Mouse (Mus musculus) T-helper 2 cell (primary cell): ENCODE measurements at regions not wholly inside any gene's neighbourhood (a gene's known extent, or its start where the extent isn't known, plus 50 kb on each side); places are given as distances from the start of the nearest gene placed in this dataset.

Experiments
- in situ Hi-C: fragments of 300-600 bp; cut with MboI, MseI; formaldehyde crosslinking; loops from one replicate; pipeline ENCODE4 v1.15.1; 2025; ENCODE audit warnings: high pct_unique_total_duplicates

DNA sequence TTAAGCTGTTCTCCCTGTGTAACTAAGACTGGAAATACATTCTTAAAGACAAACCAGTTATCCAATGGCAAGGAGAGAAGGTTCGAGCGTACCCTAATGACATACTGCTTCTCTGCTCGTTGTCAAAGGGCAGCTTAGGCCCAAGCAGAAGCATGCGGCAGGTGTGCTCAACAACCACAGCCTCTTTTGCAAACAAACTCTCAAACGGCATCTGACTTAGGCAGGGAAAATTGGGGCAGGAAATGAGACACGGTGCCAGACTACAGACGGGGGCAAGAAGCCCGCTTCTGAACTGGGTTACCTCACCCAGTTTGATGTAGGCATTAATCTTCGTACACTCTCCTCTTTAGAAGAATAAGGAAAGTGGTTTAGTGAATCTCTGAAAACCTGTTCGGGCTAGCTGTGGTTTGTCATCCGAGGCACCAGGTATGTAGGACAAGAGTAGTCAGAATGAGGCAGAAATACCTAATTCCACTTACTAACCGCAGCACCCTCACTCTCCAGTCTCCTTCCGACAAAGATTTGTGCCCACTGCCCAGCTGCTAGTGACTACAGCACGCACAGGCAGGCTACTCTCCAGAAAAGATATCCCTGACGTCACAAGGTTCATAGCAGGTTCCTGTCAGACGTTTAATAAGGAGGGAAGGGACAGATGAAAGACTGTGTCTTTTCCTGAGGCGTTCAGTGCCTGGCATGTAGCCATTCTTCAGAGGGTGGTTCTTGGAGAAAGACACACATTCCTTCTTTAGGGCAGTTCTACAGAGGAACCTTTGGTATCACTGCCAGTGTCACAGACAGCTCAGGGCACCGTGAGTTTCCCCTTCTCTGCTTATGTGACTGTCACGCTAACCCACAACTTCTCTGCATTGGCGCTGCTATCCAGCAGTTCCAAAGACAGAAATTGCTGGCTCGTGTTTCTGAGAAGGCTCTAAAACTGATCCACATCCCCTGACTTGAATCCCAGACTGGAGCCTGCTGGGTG is 175.8 kb downstream of the Tmx1 start:
- in situ Hi-C loops = no loop called here

DNA sequence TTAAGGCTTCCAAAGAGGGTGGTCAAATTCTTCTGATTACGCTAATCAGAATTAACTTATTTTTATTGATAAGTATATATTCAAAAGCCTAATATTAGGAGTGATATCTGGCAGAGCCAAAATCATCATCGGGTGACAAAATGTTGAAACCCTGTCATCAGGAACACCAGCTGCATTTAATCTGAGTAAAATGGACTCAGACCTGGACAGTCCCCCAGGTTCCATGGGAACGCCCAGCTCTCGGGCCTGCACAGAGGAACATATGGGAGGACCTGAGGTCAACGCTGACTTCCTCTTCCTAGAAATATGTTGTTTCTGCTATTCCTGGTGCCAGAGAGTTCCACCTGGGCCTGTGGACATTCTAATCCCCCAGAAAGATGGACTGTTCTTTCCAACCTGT is 176.5 kb downstream of the Tmx1 start:
- in situ Hi-C loops = no loop called here

DNA sequence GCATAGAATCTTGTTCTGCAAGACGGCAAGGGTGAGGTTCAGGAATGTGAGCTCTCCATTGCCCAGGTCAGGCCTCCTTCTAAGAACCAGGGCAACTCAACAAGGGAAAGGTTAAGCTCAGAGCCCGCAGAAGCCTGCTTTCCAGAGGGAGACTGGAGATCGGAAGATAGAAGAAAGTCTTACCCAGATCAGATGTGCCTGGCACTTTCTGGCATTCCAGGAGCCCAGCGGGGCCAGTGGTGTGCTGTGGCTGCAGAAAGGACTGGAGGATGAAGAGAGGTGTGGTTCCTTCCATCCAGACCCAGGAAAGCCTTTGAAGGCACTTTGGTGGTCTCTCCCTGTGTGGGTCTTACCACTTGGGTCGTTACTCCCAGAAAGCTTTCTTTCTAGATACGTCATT is 178.4 kb downstream of the Tmx1 start:
- in situ Hi-C loops = no loop called here

DNA sequence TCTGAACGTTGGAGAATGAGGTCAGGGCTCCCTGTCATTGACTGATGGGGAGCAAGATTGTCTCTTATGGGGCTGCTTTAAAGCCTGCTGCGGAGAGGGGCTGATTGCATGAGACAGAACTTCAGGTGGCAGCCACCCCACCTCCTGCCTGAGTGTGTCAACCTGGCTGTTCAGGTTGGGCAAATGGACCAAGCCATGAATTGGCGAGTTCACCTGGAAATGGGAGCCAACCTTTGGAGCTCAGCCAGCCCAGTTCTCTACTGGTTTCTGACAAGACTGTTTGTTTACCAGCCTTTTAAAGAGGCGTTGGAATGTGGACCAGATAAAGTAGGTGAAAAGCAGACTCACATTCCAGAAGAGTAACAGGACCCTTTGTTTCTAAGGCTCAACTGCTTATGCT is 180.3 kb downstream of the Tmx1 start:
- in situ Hi-C loops = no loop called here

DNA sequence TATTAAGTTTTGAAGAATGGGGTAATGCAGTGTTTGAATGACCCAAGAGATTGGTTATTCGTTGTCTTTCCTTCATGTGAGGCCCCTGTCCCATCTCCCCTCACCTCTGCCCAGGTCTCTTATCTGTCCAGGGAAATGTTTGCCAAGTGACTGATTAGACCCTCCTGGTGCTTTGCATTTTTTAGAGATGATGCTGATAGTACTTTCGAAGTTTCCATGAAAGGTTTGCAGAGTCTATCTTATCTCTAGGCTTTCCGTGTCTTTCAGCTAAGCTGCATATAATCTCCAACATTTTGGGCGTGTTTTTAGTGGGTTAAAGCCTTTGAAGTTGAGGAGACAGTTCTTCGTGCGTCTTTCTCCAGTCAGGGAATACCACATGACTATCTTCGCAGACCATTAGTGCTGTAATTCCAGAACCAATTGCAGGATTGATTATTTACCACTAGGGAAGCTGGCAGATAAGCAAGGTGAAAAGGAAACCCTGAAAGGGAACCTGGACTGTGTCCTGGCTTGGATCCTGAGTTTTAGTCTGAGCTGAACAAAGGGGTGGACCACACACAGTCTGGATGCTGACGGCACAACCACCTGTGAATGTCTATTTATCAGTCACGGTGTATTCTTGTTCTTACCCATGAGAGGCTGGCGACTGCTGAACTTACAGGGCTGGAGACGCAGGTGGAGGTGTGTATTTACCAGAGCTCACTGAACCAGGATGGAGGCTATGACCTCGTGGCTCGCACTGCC is 180.9 kb downstream of the Tmx1 start:
- in situ Hi-C loops = no loop called here

DNA sequence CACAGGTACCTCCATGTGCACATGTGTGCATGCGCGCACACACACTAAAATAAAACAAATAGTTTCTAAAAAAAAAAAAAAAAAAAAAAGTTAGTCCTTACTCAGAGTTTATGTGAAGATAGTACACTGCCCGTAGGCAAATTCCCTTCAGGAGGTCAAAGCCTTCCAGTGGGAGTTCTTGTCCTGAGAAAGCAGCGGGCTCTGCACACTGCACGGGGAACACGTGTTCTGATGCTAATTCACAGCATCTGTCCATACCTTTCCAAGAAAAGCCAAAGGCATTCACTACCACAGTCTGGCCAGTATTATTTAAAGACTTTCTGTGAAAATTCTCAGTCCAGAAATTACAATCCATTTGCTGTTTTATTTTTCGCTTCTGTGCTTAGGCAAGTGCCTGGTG is 183.1 kb downstream of the Tmx1 start:
- in situ Hi-C loops = no loop called here

DNA sequence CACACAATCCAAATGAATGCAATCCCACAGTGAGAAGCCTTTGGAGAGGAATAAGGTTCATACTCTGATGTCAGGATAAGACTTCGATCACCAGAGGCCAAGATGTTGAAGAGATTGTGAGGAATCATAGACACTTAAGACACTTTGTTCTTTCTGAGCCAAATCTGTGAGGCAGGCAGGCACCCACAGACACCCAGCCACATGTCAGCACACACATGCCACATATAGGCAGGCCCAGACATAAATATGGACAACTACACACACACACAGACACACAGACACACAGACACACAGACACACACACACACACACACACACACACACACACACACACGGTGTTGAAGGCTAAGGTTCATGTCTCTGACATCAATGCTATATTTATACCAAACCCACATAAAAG is 185.1 kb upstream of the Frmd6 start:
- in situ Hi-C loops = no loop called here

DNA sequence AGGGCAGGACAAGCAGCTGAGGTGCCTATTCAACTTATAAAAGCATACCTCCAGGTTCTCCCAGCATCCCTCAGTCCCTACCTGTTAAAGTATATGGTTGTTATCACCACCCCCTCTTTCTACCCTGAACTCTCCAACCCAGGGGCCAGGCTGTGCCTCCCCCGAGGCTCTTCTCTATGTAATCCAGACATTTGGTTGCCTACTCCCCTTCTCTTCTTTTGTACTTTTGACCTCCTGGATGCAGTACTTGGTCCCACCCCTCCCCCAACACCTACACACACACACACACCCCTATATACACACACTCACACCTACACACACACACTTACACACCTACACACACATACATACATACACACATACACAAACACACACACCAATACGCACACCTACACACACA is 180.4 kb upstream of the Frmd6 start:
- in situ Hi-C loops = no loop called here

DNA sequence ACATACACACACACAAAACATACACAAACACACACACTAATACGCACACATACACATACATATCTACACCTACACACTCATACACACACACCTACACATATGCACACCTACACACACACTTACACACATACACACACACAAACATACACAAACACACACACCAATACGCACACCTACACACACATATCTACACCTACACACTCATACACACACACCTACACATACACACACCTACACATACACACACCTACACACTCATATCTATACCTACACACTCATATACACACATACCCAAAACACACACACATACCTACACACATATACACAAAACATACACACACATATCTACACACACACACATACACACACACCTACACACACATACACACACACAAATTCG is 179.9 kb upstream of the Frmd6 start:
- in situ Hi-C loops = no loop called here

DNA sequence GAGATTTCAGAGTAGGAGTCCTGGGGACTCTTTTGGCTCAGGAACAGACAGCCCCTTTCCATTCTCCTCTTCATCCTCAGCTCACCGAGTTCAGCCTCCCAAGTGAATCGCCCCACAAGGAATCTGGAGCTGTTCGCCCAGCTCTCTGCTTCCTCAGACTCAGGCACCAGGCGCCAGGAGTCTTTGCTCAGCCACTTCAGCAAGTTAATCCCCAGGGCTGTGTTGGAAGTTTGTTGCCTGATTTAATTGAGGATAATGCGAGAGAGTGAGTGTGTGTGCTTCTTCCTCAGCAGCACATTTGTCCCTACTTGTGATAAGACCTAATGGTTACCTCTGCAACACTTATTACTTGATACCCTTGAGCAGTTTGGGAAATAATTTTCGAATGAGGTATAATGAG is 177.8 kb upstream of the Frmd6 start:
- in situ Hi-C loops = no loop called here

DNA sequence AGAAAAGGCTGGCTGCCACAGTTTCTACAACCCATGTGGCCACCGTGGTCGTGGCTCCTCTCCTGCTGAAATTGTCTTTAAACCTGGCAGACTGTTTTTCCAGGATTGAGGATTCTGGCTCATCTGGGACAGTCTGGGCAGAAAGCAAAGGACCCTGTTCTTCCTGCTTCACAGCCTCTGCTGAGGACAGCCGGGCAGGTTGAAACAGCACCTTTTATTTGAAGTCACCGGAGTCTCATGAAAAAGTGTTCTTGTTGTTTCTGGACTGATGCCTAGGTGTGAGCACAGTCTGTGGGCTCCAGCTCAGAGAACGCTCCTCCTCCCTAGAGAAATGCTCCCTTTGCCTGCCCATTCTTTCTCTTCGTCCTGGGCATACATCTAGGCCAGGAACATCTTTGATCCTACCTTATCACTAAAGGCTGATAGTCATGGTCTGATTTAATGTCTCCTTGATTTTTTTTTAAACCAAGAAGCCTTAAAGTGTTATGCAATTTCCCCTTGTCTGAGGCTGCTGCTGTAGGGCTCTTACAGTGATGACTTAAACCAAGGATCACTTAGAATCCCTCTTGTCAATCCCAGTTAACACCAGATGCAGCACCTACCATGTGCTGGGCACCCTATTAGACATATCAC is 177.0 kb upstream of the Frmd6 start:
- in situ Hi-C loops = no loop called here

DNA sequence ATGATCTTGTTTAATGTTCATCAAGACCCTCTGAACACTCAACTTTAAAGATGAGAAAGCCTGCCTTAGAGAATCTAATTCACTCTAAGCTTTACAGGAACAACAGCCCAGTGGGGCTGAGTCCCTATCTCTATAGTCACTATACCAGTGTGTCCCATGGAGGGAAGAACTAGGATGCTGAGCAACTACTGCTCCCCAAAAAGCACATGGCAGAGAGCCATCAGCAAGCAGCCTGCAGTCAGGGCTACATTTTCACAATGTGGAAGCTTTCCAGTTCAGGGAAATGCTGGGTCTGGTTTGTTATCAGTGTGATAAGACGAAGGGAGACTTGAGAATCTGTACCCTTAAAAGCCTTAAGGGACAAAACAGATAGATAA is 176.5 kb upstream of the Frmd6 start:
- in situ Hi-C loops = no loop called here

DNA sequence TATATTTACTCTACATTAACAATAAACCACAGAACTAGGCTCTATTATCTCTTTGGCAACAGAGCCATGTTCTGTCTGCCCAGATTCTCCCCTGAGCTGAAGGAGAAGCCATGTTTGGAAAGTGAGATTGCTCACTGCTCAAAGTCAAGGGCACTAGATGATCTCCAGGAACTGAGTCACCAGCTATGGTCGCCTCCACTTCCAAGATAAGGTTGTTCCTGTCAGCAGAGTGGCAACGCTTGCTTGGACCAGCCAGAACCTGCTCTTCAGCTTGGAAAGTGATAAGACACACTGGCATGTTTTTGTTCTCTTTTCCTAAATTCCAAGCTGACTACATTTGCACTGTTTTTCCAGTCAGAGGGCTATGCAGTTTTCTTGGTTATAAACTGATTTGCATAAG is 175.6 kb upstream of the Frmd6 start:
- in situ Hi-C loops = no loop called here

DNA sequence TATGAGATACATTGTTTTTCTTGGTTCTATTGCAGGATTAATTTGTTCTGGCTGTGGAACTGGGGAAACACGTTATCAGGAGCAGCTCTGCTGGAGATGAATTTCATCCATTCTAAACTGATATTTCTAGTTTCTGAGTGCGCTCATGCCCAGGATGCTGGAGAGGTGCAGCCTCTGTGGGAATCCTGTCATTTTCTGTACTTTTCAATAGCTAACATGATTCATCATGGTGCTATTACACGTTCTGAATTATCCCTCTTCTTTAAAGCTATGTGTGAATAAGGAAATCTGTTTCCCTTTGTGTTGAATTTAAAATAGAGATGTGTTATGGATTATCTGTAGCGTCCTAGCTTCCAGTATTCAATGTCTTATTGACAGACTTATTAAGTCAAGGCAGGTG is 174.8 kb upstream of the Frmd6 start:
- in situ Hi-C loops = no loop called here

DNA sequence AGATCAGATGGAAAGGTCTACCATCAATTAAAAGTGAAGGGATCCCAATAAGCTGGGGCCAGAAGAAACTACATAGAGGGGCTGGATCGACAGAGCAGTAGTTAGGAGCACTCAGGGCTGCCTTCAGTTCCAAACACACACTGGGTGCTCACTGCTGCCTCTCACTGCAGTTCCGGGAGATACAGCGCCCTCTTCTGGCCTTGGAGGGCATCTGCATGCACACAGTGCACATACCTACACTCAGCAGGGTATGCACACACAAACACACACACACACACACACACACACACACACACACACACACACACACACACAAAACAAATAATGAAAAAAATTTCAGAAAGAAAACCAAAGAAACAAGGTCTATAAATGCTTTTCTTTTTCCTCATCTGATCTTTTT is 172.6 kb upstream of the Frmd6 start:
- in situ Hi-C loops = no loop called here

DNA sequence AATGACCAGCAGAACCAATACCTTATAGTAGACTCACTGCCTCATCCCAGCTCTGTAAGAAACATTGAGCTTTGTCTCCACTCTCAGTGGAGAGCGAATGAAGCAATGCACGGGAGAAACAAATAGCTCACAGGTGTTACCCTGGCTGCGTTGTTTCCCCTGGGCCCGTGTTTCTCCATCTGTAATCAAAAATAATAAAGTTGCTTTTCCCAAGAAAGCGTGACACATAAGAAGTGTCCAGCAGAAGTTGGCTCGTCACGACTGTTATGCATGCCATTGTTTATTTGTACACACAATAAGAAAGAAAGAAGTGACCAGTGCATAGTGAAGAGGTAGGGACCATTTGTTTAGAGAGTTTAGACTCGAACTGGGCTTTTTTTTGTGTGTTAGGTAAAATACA is 171.3 kb upstream of the Frmd6 start:
- in situ Hi-C loops = no loop called here

DNA sequence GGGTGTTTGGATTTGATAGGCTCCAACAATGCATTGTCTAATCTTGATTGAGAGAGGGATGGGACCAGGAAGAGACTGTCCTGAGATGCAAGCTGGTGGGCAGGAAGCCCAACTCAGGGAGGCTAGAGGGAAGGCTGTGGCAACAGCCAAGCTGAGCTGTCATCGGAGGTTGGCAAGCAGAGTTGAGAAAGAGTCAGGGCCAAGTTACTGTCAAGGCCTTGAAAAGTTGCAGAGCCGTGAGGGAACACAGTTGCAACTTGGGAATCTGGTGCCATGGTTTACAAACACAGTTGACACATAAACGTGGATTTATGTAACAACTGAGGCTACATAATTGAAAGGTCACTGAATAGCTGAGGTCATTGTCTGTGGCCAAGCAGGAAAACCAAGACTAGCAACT is 170.8 kb upstream of the Frmd6 start:
- in situ Hi-C loops = no loop called here

DNA sequence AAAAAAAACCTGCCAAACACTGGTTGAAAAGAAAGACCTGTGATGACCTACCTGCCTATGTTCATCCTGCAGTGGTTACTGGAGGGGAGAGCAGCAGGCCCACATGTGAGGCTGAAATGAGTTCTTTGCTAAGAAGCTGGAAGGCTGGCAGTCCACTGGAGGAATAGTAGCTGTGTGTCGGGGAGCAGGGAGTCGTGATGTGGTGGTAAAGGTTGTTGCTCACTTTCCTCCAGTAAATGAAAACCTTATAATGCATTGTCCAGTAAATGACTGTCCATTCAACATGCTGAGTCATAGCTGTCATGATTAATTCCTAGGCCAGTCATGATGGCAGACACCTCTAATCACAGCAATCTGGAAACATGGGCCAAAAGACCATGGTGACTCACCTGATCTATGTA is 169.9 kb upstream of the Frmd6 start:
- in situ Hi-C loops = no loop called here

DNA sequence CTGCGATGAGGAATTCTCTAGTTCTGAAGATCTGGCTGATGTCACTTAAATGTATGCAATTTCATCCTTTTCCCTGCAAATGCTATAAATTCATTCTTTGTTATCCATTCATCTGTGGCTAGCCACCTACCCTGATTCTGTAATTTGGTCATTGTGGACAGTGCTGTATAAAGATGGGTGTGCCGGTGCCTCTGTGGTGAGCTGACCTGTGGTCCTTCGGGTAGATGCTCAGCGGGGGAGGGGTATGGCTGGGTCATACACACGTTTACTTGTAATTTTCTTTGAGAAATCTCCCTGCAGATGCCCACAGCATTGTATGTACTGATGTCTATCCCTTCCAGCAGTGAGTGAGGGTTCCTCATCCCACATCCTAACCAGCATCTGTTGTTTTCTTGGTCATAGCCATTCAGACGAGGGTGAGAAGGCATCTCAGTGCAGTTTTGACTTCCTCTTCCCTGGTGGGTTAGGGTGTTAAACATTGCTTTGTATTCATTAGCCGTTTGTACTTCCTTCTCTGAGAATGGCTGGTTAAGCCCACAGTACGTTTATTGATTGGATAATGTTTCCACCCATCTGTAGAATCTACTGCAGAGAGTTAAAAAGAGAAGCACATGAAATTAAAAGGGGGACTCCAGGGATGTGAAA is 169.3 kb upstream of the Frmd6 start:
- in situ Hi-C loops = no loop called here

DNA sequence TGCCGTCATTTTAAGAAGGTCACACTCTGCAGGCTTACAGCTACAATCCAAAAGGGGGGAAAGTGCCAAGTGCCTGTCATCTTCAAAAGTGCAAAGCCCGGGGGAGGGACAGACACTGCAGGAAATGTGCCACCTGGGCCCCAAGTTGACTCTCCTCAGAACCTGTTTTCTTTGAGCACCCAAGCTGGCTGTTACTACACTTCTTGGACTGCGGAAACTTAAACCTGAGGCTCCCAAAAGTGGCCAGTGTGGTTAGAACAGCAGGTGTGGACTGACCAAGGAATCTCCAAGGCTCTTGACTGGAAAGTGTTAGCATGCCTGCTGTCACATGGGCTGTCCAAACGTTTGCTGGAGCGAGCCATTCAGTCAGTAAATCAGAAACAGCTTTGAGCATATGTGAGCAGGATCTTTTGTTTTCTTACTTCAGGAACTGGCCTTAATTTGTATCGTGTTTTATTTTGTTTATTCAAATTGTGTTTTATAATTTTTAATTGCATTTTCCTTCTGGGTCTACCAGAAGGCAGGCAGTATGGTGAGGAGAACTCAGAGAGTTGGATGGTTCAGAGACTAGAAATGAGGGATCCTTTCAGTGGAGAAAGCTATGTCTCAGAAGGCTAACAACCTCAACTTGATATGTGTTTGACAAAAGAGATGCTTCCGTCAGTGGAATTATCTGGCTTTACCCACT is 168.4 kb upstream of the Frmd6 start:
- in situ Hi-C loops = no loop called here

DNA sequence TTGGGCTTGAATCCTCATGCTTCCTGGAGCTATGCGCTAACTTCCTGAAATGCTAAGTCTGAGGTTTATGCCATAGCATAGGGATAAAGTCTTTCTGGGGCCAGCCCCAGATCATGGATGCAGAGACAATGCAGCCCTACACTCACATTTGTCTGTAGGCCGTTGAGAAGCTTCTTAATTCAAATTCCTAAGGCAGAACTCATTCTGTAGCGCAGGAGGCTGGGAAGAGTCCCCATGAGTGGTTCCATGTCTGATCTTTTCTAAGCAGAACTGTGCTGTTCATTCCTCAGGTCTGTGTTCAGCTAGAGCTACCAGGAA is 167.9 kb upstream of the Frmd6 start:
- in situ Hi-C loops = no loop called here

DNA sequence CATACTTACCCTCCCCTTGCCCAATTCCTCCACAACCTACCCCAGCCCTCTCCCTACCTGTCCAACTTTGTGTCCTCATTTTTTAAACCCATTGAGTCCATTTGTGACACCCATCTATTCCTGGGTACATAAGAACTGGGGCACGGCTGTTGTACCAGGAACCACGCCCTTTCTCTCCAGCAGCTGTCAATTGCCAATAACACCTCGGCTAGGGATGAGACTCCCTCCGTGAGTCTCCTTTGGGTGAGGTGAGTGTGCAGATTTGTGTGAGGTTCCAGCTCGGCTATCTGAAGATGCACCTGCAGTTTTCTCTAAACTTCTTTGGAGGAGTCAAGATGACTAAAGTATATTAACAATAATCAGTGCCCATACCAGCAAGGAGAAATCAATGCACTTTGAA is 167.2 kb upstream of the Frmd6 start:
- in situ Hi-C loops = no loop called here
